Mouse (Mus musculus): ENCODE data around the gene Olfr1015. TPM values are rescaled to one million over a fixed set of nuclear protein-coding genes. Genes with fewer than 3 reads are reported as not detected.

Gene Olfr1015
- not detected for total RNA-seq (2021)
- long read RNA-seq, experiment 1, result 0 reads
- long read RNA-seq, experiment 2, result 0 reads

GRCm38 (mm10) chr2:85781717-85782116, at the start of gene Olfr1015:
Olfr1015 (plus strand) TSS chr2:85782017.
- DNase-seq, result no peak

- DNase-seq, result no peak
Observed at GRCm38 (mm10) chr2:85753822-85754221, 28.0 kb upstream of the Olfr1015 start.

GRCm38 (mm10) chr2:85762666-85763065, 19.2 kb upstream of the Olfr1015 start, which contains the start of gene Olfr1012:
Olfr1012 (minus strand) TSS chr2:85762766.
- no peak for DNase-seq

GRCm38 (mm10) chr2:85766798-85767197, 15.0 kb upstream of the Olfr1015 start, which contains the start of gene Olfr1013:
Olfr1013 (plus strand) TSS chr2:85767098.
- no peak for DNase-seq

GRCm38 (mm10) chr2:85772413-85772812, 9.4 kb upstream of the Olfr1015 start, which contains the start of gene Olfr1014:
Olfr1014 (plus strand) TSS chr2:85772713.
- no peak for DNase-seq

- no peak for DNase-seq
Observed at GRCm38 (mm10) chr2:85792331-85792730, 10.5 kb downstream of the Olfr1015 start.

- no peak for DNase-seq
Observed at GRCm38 (mm10) chr2:85802444-85802843, 20.6 kb downstream of the Olfr1015 start, which contains the start of gene Olfr1016. Olfr1016 (minus strand) TSS chr2:85802544.

- DNase-seq, result no peak
Observed at GRCm38 (mm10) chr2:85804501-85804900, 22.7 kb downstream of the Olfr1015 start.

GRCm38 (mm10) chr2:85818179-85818578, 36.4 kb downstream of the Olfr1015 start, which contains the start of gene Olfr1018:
Olfr1018 (plus strand) TSS chr2:85818479.
- no peak for DNase-seq

Other genes starting within 250 kb of the Olfr1015 start
- gene Olfr996, start 202.8 kb upstream of the Olfr1015 start, total RNA-seq (2021), result not detected
- gene Olfr998, start 193.1 kb upstream of the Olfr1015 start, total RNA-seq (2021), result not detected
- gene Olfr1000, start 170.1 kb upstream of the Olfr1015 start, total RNA-seq (2021), result not detected
- gene Olfr1002, start 131.3 kb upstream of the Olfr1015 start, total RNA-seq (2021), result not detected
- not detected for gene Olfr154, start 117.6 kb upstream of the Olfr1015 start, total RNA-seq (2021)
- not detected for gene Olfr1006, start 103.2 kb upstream of the Olfr1015 start, total RNA-seq (2021)
- gene Olfr1008, start 92.6 kb upstream of the Olfr1015 start, total RNA-seq (2021), result not detected
- not detected for gene Olfr1009, start 66.6 kb upstream of the Olfr1015 start, total RNA-seq (2021)
- not detected for gene Olfr1012, start 19.3 kb upstream of the Olfr1015 start, total RNA-seq (2021)
- gene Olfr1013, start 14.9 kb upstream of the Olfr1015 start, total RNA-seq (2021), result under 1 TPM in 1 of 2 experiments, not detected in 1; 0.07 TPM
- not detected for gene Olfr1014, start 9.3 kb upstream of the Olfr1015 start, total RNA-seq (2021)
- not detected for gene Olfr1016, start 20.5 kb downstream of the Olfr1015 start, total RNA-seq (2021)
- not detected for gene Olfr1018, start 36.5 kb downstream of the Olfr1015 start, total RNA-seq (2021)
- gene Olfr1019, start 63.5 kb downstream of the Olfr1015 start, total RNA-seq (2021), result not detected
- gene Olfr1020, start 65.0 kb downstream of the Olfr1015 start, total RNA-seq (2021), result not detected
- gene Olfr1022, start 86.6 kb downstream of the Olfr1015 start, total RNA-seq (2021), result not detected
- not detected for gene Olfr1023, start 103.6 kb downstream of the Olfr1015 start, total RNA-seq (2021)
- not detected for gene Olfr1024, start 123.0 kb downstream of the Olfr1015 start, total RNA-seq (2021)
- not detected for gene Olfr1025-ps1, start 133.2 kb downstream of the Olfr1015 start, total RNA-seq (2021)
- gene Olfr1026, start 139.5 kb downstream of the Olfr1015 start, total RNA-seq (2021), result not detected
- gene Olfr1028, start 168.4 kb downstream of the Olfr1015 start, total RNA-seq (2021), result not detected
- not detected for gene Olfr1029, start 191.9 kb downstream of the Olfr1015 start, total RNA-seq (2021)
- not detected for gene Olfr1030, start 197.3 kb downstream of the Olfr1015 start, total RNA-seq (2021)
- not detected for gene Olfr1031, start 208.3 kb downstream of the Olfr1015 start, total RNA-seq (2021)
- gene Olfr1032, start 223.5 kb downstream of the Olfr1015 start, total RNA-seq (2021), result not detected
- 1 to 10 TPM; 4.8 to 5.8 TPM for gene Olfr1033, start 238.6 kb downstream of the Olfr1015 start, total RNA-seq (2021)